Mouse (Mus musculus): ENCODE data around the gene Hmga1b.

DNA sequence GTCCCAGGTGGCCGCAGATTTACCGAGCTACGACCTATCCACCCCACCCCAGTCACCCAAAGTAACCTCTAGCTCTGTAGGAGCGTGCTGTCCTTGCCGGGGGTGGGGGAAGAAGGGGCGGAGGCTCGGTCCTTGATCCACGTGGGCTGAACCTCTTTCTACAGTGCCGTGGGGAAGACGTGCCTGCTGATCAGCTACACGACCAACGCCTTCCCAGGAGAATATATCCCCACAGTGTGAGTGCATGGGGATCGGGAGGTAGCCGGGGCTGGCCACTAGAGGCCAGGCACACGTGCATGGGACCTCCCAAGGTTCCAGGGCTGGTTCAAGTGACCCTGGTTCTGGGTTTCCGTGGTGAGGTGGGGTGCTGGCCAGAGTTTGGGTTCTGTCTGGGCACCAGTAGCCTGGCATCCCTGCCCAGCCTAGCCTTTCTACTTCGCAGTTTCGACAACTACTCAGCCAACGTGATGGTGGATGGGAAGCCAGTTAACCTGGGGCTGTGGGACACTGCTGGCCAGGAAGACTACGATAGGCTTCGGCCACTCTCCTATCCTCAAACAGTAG, 40.4 kb upstream of the Hmga1b start:
- TF ChIP-seq CTCF (IDR thresholded peaks at IDR 0.05), result no peak; the same call in none of the 2 replicates
- no peak; the same call in 1 of the 2 replicates for TF ChIP-seq EP300 (IDR thresholded peaks at IDR 0.05)
